Mouse (Mus musculus) heart, embryonic 15.5 days (tissue): ENCODE measurements at regions not wholly inside any gene's neighbourhood (a gene's known extent, or its start where the extent isn't known, plus 50 kb on each side); places are given as distances from the start of the nearest gene placed in this dataset.

Experiments used
- ATAC-seq: fragments of 200-750 bp; cut with Nextera tagmentation; replicated peaks from 2 replicates; pipeline ENCODE4 v1.8.0; 2017; ENCODE audit warnings: low read depth, moderate TSS enrichment; ENCODE audit not compliant: insufficient number of reproducible peaks, insufficient read depth, low FRiP score
- H3K27ac ChIP-seq: fragments of 300-500 bp; sonication (generic); 2 replicates; pipeline ENCODE4 v1.5.1; 2015; ENCODE audit warnings: mild to moderate bottlenecking, inconsistent platforms
- H3K27me3 ChIP-seq: fragments of 300-500 bp; sonication (generic); 2 replicates; pipeline ENCODE4 v1.6.1; 2015; ENCODE audit warnings: inconsistent platforms
- H3K36me3 ChIP-seq: fragments of 300-500 bp; sonication (generic); 2 replicates; pipeline ENCODE4 v1.6.1; 2015; ENCODE audit warnings: mild to moderate bottlenecking, inconsistent platforms
- H3K4me1 ChIP-seq: fragments of 300-500 bp; sonication (generic); replicated peaks from 2 replicates; pipeline ENCODE4 v1.6.1; 2015; ENCODE audit warnings: inconsistent platforms
- H3K4me2 ChIP-seq: fragments of 300-500 bp; sonication (generic); 2 replicates; pipeline ENCODE4 v1.6.1; 2015; ENCODE audit warnings: inconsistent platforms, mild to moderate bottlenecking, moderate library complexity
- H3K4me3 ChIP-seq: fragments of 300-500 bp; sonication (generic); 2 replicates; pipeline ENCODE4 v1.5.1; 2015; ENCODE audit warnings: mild to moderate bottlenecking, inconsistent platforms
- H3K9ac ChIP-seq: fragments of 300-500 bp; sonication (generic); 2 replicates; pipeline ENCODE4 v1.6.1; 2015; ENCODE audit warnings: mild to moderate bottlenecking, inconsistent platforms
- H3K9me3 ChIP-seq: fragments of 300-500 bp; sonication (generic); replicated peaks from 2 replicates; pipeline ENCODE4 v1.6.1; 2016; ENCODE audit warnings: inconsistent platforms
- WGBS: fragments of 180-500 bp; shearing (Covaris S2); methylation state at CpG from one replicate; pipeline ENCODE4 v1.1.7; 2015; ENCODE audit warnings: mixed read lengths; 5-methylcytosine and 5-hydroxymethylcytosine counted together

GRCm38 (mm10) chr10:99375101-99375500 lies 112.1 kb downstream of the Dusp6 start:
- ATAC-seq = no peak
- no peaks in the 10 kb centered on the region for H3K36me3 ChIP-seq
- no peaks in the 10 kb centered on the region for H3K27me3 ChIP-seq
- 55% methylated on average over 5 of the region's 5 CpGs for WGBS
- no peaks in the 10 kb centered on the region for H3K4me1 ChIP-seq
- H3K27ac ChIP-seq = no peak overlapping the region
- no peak overlapping the region for H3K9ac ChIP-seq
- no peaks in the 10 kb centered on the region for H3K9me3 ChIP-seq
- no peak overlapping the region for H3K4me2 ChIP-seq
- no peak overlapping the region for H3K4me3 ChIP-seq

GRCm38 (mm10) chr10:99376430-99376829 lies 113.4 kb downstream of the Dusp6 start:
- H3K9ac ChIP-seq = no peak overlapping the region
- ATAC-seq = no peak
- 80% methylated on average over 8 of the region's 8 CpGs for WGBS
- H3K4me3 ChIP-seq = no peak overlapping the region
- H3K4me2 ChIP-seq = no peak overlapping the region
- no peaks in the 10 kb centered on the region for H3K9me3 ChIP-seq
- no peaks in the 10 kb centered on the region for H3K27me3 ChIP-seq
- no peaks in the 10 kb centered on the region for H3K36me3 ChIP-seq
- H3K27ac ChIP-seq = no peak overlapping the region
- no peaks in the 10 kb centered on the region for H3K4me1 ChIP-seq

- ATAC-seq = no peak
- Histone ChIP-seq H3K9me3 (no peaks in the 10 kb centered on the region), H3K4me1 (peaks cover 1% of the 10 kb centered on the region), H3K4me3 (no peak overlapping the region), H3K27ac (no peak overlapping the region), H3K27me3 (no peaks in the 10 kb centered on the region), H3K36me3 (no peaks in the 10 kb centered on the region), H3K9ac (no peak overlapping the region), H3K4me2 (no peak overlapping the region)
- 70% methylated on average over 4 of the region's 4 CpGs for WGBS
These were observed 114.5 kb downstream of the Dusp6 start for GRCm38 (mm10) chr10:99377548-99377947.

DNA sequence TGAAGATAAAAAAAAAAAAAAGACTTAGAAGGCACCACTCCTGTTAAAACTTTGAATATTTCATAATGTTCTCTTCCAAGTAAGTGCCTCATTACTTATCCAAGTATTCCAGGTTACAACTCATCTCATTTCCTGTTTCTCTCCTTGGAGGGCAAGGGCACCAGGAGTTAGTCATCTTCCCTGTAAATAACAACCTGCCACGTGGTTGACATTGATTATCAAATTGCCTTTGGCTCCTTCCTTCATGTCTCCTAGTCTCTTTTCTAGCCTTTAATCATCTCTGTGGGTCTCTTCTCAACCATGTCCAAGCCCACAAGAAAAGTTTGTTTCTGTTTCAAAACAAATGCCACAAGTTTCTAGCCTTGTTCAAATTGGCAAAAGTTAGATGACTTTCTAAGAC lies 116.1 kb downstream of the Dusp6 start:
- 36% methylated on average over 1 of the region's 1 CpGs for WGBS
- ATAC-seq = no peak
- Histone ChIP-seq H3K27ac (no peak overlapping the region), H3K4me3 (no peak overlapping the region), H3K9me3 (no peaks in the 10 kb centered on the region), H3K9ac (no peak overlapping the region), H3K4me2 (no peak overlapping the region), H3K27me3 (no peaks in the 10 kb centered on the region), H3K4me1 (peaks cover 7% of the 10 kb centered on the region), H3K36me3 (no peaks in the 10 kb centered on the region)

DNA sequence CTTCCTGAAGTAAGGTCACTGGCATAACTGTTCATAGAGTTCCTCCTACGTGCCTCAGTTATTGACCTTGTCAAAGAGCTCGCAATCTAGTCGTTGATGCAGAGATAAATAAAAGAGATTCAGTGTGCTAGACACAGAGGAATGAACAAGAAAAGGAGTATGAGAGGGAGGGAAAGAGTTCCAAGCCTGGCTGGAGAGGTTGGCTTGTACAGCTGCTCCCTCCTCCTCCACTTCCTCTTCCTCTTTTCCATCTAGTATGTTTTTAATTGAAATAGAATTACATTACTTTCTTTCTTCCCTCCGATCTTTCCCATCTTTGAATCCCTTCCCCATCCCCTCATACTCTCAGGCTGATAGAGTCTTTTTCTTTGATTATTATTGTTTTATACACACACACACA lies 117.1 kb downstream of the Dusp6 start:
- Histone ChIP-seq H3K4me2 (no peak overlapping the region), H3K4me3 (no peak overlapping the region), H3K27me3 (no peaks in the 10 kb centered on the region), H3K9me3 (no peaks in the 10 kb centered on the region), H3K9ac (no peak overlapping the region), H3K4me1 (peaks cover 7% of the 10 kb centered on the region), H3K36me3 (no peaks in the 10 kb centered on the region), H3K27ac (no peak overlapping the region)
- WGBS = 81% methylated on average over 4 of the region's 4 CpGs
- no peak for ATAC-seq

DNA sequence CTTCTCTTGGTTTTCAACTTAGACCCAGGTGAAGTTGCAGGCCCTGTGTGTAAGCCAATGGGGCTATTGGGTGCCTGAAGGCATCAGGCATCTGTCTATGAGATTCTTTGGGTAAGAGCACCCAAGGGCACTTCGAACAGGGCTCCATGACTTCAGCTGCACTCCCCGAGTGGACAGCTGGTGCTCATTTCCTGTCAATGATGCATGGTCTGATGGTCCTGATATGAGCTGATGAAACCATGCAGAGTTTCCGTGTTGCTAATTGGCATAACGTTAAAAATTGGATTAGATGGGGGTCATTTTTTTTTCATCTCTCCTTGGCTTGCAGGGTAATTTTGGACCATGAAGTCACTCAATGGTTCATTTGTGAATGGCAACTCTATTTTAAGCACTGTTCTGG lies 120.0 kb downstream of the Dusp6 start:
- Histone ChIP-seq H3K27me3 (no peaks in the 10 kb centered on the region), H3K4me1 (peaks cover 7% of the 10 kb centered on the region), H3K27ac (no peak overlapping the region), H3K4me2 (no peak overlapping the region), H3K9ac (no peak overlapping the region), H3K4me3 (no peak overlapping the region), H3K9me3 (no peaks in the 10 kb centered on the region), H3K36me3 (no peaks in the 10 kb centered on the region)
- ATAC-seq = no peak
- WGBS = 44% methylated on average over 4 of the region's 4 CpGs

GRCm38 (mm10) chr10:99384366-99384765 lies 121.3 kb downstream of the Dusp6 start:
- Histone ChIP-seq H3K4me1 (peaks cover 7% of the 10 kb centered on the region), H3K9ac (no peak overlapping the region), H3K27ac (no peak overlapping the region), H3K9me3 (no peaks in the 10 kb centered on the region), H3K36me3 (no peaks in the 10 kb centered on the region), H3K4me2 (no peak overlapping the region), H3K27me3 (no peaks in the 10 kb centered on the region), H3K4me3 (no peak overlapping the region)
- ATAC-seq = no peak
- WGBS = 80% methylated on average over 6 of the region's 6 CpGs

GRCm38 (mm10) chr10:99384851-99385250 lies 121.8 kb downstream of the Dusp6 start:
- Histone ChIP-seq H3K9ac (no peak overlapping the region), H3K9me3 (no peaks in the 10 kb centered on the region), H3K27me3 (no peaks in the 10 kb centered on the region), H3K4me1 (peaks cover 7% of the 10 kb centered on the region), H3K4me2 (no peak overlapping the region), H3K4me3 (no peak overlapping the region), H3K36me3 (no peaks in the 10 kb centered on the region), H3K27ac (no peak overlapping the region)
- no peak for ATAC-seq
- WGBS = 67% methylated on average over 4 of the region's 4 CpGs

GRCm38 (mm10) chr10:99385854-99386253 lies 122.8 kb downstream of the Dusp6 start:
- no peak overlapping the region for H3K27ac ChIP-seq
- H3K9me3 ChIP-seq = no peaks in the 10 kb centered on the region
- peaks cover 7% of the 10 kb centered on the region for H3K4me1 ChIP-seq
- no peak overlapping the region for H3K9ac ChIP-seq
- WGBS = 63% methylated on average over 6 of the region's 6 CpGs
- no peaks in the 10 kb centered on the region for H3K36me3 ChIP-seq
- no peak overlapping the region for H3K4me2 ChIP-seq
- ATAC-seq = no peak
- H3K4me3 ChIP-seq = no peak overlapping the region
- no peaks in the 10 kb centered on the region for H3K27me3 ChIP-seq

DNA sequence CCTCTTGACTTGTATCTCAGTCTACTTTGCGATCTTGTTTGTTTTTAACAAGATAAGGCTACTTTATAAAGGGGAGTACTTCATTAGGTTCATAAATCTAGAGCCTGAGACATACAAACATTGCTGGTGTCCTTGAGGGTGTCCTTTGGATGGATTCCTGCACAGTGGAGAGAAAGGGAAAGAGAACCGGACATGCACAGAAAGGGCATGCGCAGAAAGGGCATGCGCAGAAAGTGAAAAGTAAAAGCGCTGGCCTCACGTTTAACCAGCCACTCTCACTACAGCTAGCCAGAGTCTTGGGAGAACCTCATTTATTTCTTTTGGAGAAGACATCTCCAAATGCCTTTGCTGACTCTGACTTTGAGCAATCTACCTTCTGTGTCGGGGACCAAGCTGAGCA lies 125.5 kb downstream of the Dusp6 start:
- H3K27ac ChIP-seq = no peak overlapping the region
- H3K9me3 ChIP-seq = no peaks in the 10 kb centered on the region
- 77% methylated on average over 7 of the region's 7 CpGs for WGBS
- H3K4me2 ChIP-seq = no peak overlapping the region
- H3K36me3 ChIP-seq = no peaks in the 10 kb centered on the region
- H3K9ac ChIP-seq = no peak overlapping the region
- ATAC-seq = no peak
- H3K4me1 ChIP-seq = peaks cover 1% of the 10 kb centered on the region
- no peaks in the 10 kb centered on the region for H3K27me3 ChIP-seq
- H3K4me3 ChIP-seq = no peak overlapping the region

- WGBS = 93% methylated on average over 8 of the region's 8 CpGs
- no peak for ATAC-seq
- H3K9me3 ChIP-seq = no peaks in the 10 kb centered on the region
- no peak overlapping the region for H3K27ac ChIP-seq
- H3K4me3 ChIP-seq = no peak overlapping the region
- peaks cover 5% of the 10 kb centered on the region for H3K4me1 ChIP-seq
- no peaks in the 10 kb centered on the region for H3K36me3 ChIP-seq
- no peak overlapping the region for H3K4me2 ChIP-seq
- no peaks in the 10 kb centered on the region for H3K27me3 ChIP-seq
- H3K9ac ChIP-seq = no peak overlapping the region
These were observed 126.0 kb downstream of the Dusp6 start for GRCm38 (mm10) chr10:99388986-99389385.

GRCm38 (mm10) chr10:99390609-99391183 lies 127.7 kb downstream of the Dusp6 start:
- WGBS = 70% methylated on average over 7 of the region's 7 CpGs
- Histone ChIP-seq H3K4me1 (peaks cover 5% of the 10 kb centered on the region), H3K9me3 (no peaks in the 10 kb centered on the region), H3K27ac (no peak overlapping the region), H3K9ac (no peak overlapping the region), H3K27me3 (no peaks in the 10 kb centered on the region), H3K36me3 (no peaks in the 10 kb centered on the region), H3K4me2 (no peak overlapping the region), H3K4me3 (no peak overlapping the region)
- no peak for ATAC-seq
